Mouse (Mus musculus) heart, adult 2 months (tissue): ENCODE results near the gene Mrps5. TPM values are rescaled to one million over a fixed set of nuclear protein-coding genes. Genes with fewer than 3 reads are reported as not detected.

Source experiments
- DNase-seq, 2 experiments: peaks; one replicate each; pipeline ENCODE4 v3.0.0; 2021
- H3K27ac ChIP-seq: fragments of 200-600 bp; 2 replicates; pipeline ENCODE4 v1.8.1; 2022
- H3K27me3 ChIP-seq: fragments of 200-500 bp; 2 replicates; pipeline ENCODE4 v1.6.1; 2012; ENCODE audit warnings: mild to moderate bottlenecking, low read length, inconsistent platforms, mixed read lengths; ENCODE audit not compliant: control insufficient read depth, insufficient read depth
- H3K36me3 ChIP-seq: fragments of 200-500 bp; 2 replicates; pipeline ENCODE4 v1.6.1; 2012; ENCODE audit warnings: low read length, inconsistent platforms; ENCODE audit not compliant: control insufficient read depth, insufficient read depth
- H3K4me1 ChIP-seq: fragments of 200-500 bp; 2 replicates; pipeline ENCODE4 v1.6.1; 2011; ENCODE audit warnings: low read length; ENCODE audit not compliant: control insufficient read depth, insufficient read depth
- H3K4me3 ChIP-seq: fragments of 200-600 bp; 2 replicates; pipeline ENCODE4 v1.8.1; 2022
- H3K79me2 ChIP-seq: fragments of 200-500 bp; replicated peaks from 2 replicates; pipeline ENCODE4 v1.6.1; 2012; ENCODE audit warnings: mild to moderate bottlenecking, inconsistent platforms, low read length, moderate library complexity, mixed read lengths; ENCODE audit not compliant: control insufficient read depth, insufficient read depth
- H3K9ac ChIP-seq: fragments of 200-500 bp; 2 replicates; pipeline ENCODE4 v1.6.1; 2012; ENCODE audit warnings: low read depth, mild to moderate bottlenecking, control low read depth, inconsistent platforms, low read length, mixed read lengths
- CTCF ChIP-seq: fragments of 200-600 bp; IDR thresholded peaks from 2 replicates; pipeline ENCODE4 v1.8.1; 2022; ENCODE audit warnings: antibody characterized with exemption, mild to moderate bottlenecking, moderate library complexity
- EP300 ChIP-seq: fragments of 200-500 bp; IDR thresholded peaks from 2 replicates; pipeline ENCODE4 v1.6.1; 2011; ENCODE audit warnings: low read depth, low read length, control low read depth; ENCODE audit not compliant: insufficient read depth
- POLR2A ChIP-seq: fragments of 200-500 bp; IDR thresholded peaks from 2 replicates; pipeline ENCODE4 v1.6.1; 2011; ENCODE audit warnings: mild to moderate bottlenecking, low read depth, low read length, control low read depth; ENCODE audit not compliant: insufficient read depth
- WGBS: fragments of 180-500 bp; shearing (Covaris S2); methylation state at CpG from one replicate; pipeline ENCODE4 v1.1.7; 2018; 5-methylcytosine and 5-hydroxymethylcytosine counted together
- intact Hi-C: fragments of 180-260 bp; cut with DNase I; formaldehyde crosslinking; loops from one replicate; pipeline ENCODE4 v1.15.1; 2025
- polyA plus RNA-seq: library from polyadenylated mRNA; depleted of rRNA; stranded (reverse); fragments of >200 nt; gene quantifications from 2 replicates; pipeline ENCODE4 v1.2.3, GENCODE M21; 2012; rRNA removed
- total RNA-seq, 2 experiments: library from RNA; stranded (reverse); gene quantifications; 2 replicates each; pipeline ENCODE4 v1.2.3; 2021

Gene Mrps5
- total and polyA plus RNA-seq, 3 experiments = 58.2 to 89.7 (median 80.3) TPM

- Histone ChIP-seq H3K9ac (no peak overlapping the region), H3K36me3 (no peaks in the 10 kb centered on the region), H3K4me3 (no peak overlapping the region), H3K79me2 (no peaks in the 10 kb centered on the region), H3K27me3 (peaks cover 1% of the 10 kb centered on the region; the same call in 1 of the 2 replicates), H3K4me1 (peaks cover 1% of the 10 kb centered on the region; the same call in 1 of the 2 replicates), H3K27ac (no peak overlapping the region)
- intact Hi-C loops = no loop called here
- DNase-seq = no peak
- no peak for TF ChIP-seq POLR2A
- no peak for TF ChIP-seq CTCF
- WGBS = 72% methylated on average over 5 of the region's 5 CpGs
Measured at GRCm38 (mm10) chr2:127651601-127652000, 64.6 kb downstream of the Mrps5 start.

- peaks cover 1% of the 10 kb centered on the region; the same call in 1 of the 2 replicates for H3K4me1 ChIP-seq
- no peak overlapping the region for H3K9ac ChIP-seq
- DNase-seq = no peak
- no peaks in the 10 kb centered on the region for H3K79me2 ChIP-seq
- H3K27me3 ChIP-seq = peaks cover 1% of the 10 kb centered on the region; the same call in 1 of the 2 replicates
- TF ChIP-seq POLR2A = no peak
- no peak for TF ChIP-seq EP300
- no peak for TF ChIP-seq CTCF
- H3K27ac ChIP-seq = no peak overlapping the region
- intact Hi-C loops = no loop called here
- no peak overlapping the region for H3K4me3 ChIP-seq
- no peaks in the 10 kb centered on the region for H3K36me3 ChIP-seq
Measured at GRCm38 (mm10) chr2:127652335-127652734, 65.3 kb downstream of the Mrps5 start.

GRCm38 (mm10) chr2:127652805-127653204 is 65.8 kb downstream of the Mrps5 start:
- peaks cover 1% of the 10 kb centered on the region; the same call in 1 of the 2 replicates for H3K27me3 ChIP-seq
- H3K36me3 ChIP-seq = no peaks in the 10 kb centered on the region
- no peak overlapping the region for H3K9ac ChIP-seq
- no peaks in the 10 kb centered on the region for H3K79me2 ChIP-seq
- H3K4me1 ChIP-seq = peaks cover 1% of the 10 kb centered on the region; the same call in 1 of the 2 replicates
- TF ChIP-seq POLR2A = no peak
- TF ChIP-seq CTCF = no peak
- TF ChIP-seq EP300 = no peak
- no peak overlapping the region for H3K4me3 ChIP-seq
- intact Hi-C loops = no loop called here
- no peak for DNase-seq
- H3K27ac ChIP-seq = no peak overlapping the region
- 84% methylated on average over 2 of the region's 2 CpGs for WGBS

- Histone ChIP-seq H3K27ac (no peak overlapping the region), H3K27me3 (peaks cover 1% of the 10 kb centered on the region; the same call in 1 of the 2 replicates), H3K4me1 (peaks cover under 1% of the 10 kb centered on the region; the same call in 1 of the 2 replicates), H3K36me3 (no peaks in the 10 kb centered on the region), H3K79me2 (no peaks in the 10 kb centered on the region), H3K9ac (no peak overlapping the region), H3K4me3 (no peak overlapping the region)
- WGBS = 52% methylated on average over 3 of the region's 3 CpGs
- TF ChIP-seq EP300 (no peak), CTCF (no peak), POLR2A (no peak)
- intact Hi-C loops = no loop called here
- no peak for DNase-seq
Measured at GRCm38 (mm10) chr2:127654786-127655185, 67.8 kb downstream of the Mrps5 start.

GRCm38 (mm10) chr2:127655419-127655818 is 68.4 kb downstream of the Mrps5 start:
- Histone ChIP-seq H3K27me3 (peaks cover 1% of the 10 kb centered on the region; the same call in 1 of the 2 replicates), H3K36me3 (no peaks in the 10 kb centered on the region), H3K27ac (no peak overlapping the region), H3K4me3 (peak overlapping the region; percentile 1; the same call in 1 of the 2 replicates), H3K79me2 (no peaks in the 10 kb centered on the region), H3K4me1 (no peaks in the 10 kb centered on the region), H3K9ac (no peak overlapping the region)
- intact Hi-C loops = no loop called here
- 14% methylated on average over 9 of the region's 9 CpGs for WGBS
- TF ChIP-seq POLR2A = no peak
- no peak for TF ChIP-seq EP300
- no peak for TF ChIP-seq CTCF
- DNase-seq = no peak

GRCm38 (mm10) chr2:127656086-127656720 is 69.2 kb downstream of the Mrps5 start, which contains the start of gene Mal:
TSS of gene Mal (minus strand) at chr2:127656695.
- WGBS = under 1% methylated on average over 43 of the region's 43 CpGs
- H3K79me2 ChIP-seq = no peaks in the 10 kb centered on the region
- H3K36me3 ChIP-seq = no peaks in the 10 kb centered on the region
- H3K4me1 ChIP-seq = no peaks in the 10 kb centered on the region
- intact Hi-C loops = no loop called here
- peak within 1 kb of the TSS; percentile 26 for H3K4me3 ChIP-seq
- DNase-seq = peak; percentile 58
- H3K9ac ChIP-seq = peak within 1 kb of the TSS; percentile 69
- peaks cover 1% of the 10 kb centered on the region; the same call in 1 of the 2 replicates for H3K27me3 ChIP-seq
- no peak within 1 kb of the TSS for H3K27ac ChIP-seq
- TF ChIP-seq CTCF (no peak), EP300 (no peak), POLR2A (peak; percentile 41; the same call in 1 of the 2 replicates)

Other genes starting within 250 kb of the Mrps5 start
- not detected for gene Astl, start 248.6 kb upstream of the Mrps5 start, total RNA-seq
- gene Astl, start 248.6 kb upstream of the Mrps5 start, polyA plus RNA-seq = not detected in 2 replicates
- 1 to 10 TPM in 1 of 2 experiments, under 1 TPM in 1; 0.73 to 1.1 TPM for gene Adra2b, start 224.0 kb upstream of the Mrps5 start, total RNA-seq
- gene Adra2b, start 224.0 kb upstream of the Mrps5 start, polyA plus RNA-seq = 1.0 and 1.6 TPM in 2 replicates
- not detected for gene Gpat2, start 162.0 kb upstream of the Mrps5 start, total RNA-seq
- 0.06 and 0.08 TPM in 2 replicates for gene Gpat2, start 162.0 kb upstream of the Mrps5 start, polyA plus RNA-seq
- 10 to 100 TPM; 42.5 to 44.5 TPM for gene Fahd2a, start 142.7 kb upstream of the Mrps5 start, total RNA-seq
- gene Fahd2a, start 142.7 kb upstream of the Mrps5 start, polyA plus RNA-seq = 34.5 and 40.3 TPM in 2 replicates
- gene Kcnip3, start 65.1 kb upstream of the Mrps5 start, total RNA-seq = 1 to 10 TPM; 1.1 to 1.3 TPM
- 1.2 and 1.3 TPM in 2 replicates for gene Kcnip3, start 65.1 kb upstream of the Mrps5 start, polyA plus RNA-seq
- gene Prom2, start 45.8 kb upstream of the Mrps5 start, total RNA-seq = not detected
- gene Prom2, start 45.8 kb upstream of the Mrps5 start, polyA plus RNA-seq = 0.06 and 0.14 TPM in 2 replicates
- 1 to 10 TPM; 1.7 to 2.0 TPM for gene Zfp661, start 128 bp upstream of the Mrps5 start, total RNA-seq
- 1.5 and 2.4 TPM in 2 replicates for gene Zfp661, start 128 bp upstream of the Mrps5 start, polyA plus RNA-seq
- 10 to 100 TPM in 1 of 2 experiments, 1 to 10 TPM in 1; 9.4 to 11.0 TPM for gene Mal, start 69.5 kb downstream of the Mrps5 start, total RNA-seq
- gene Mal, start 69.5 kb downstream of the Mrps5 start, polyA plus RNA-seq = 3.5 and 6.2 TPM in 2 replicates
- 1 to 10 TPM; 5.9 to 7.1 TPM for gene Mall, start 142.7 kb downstream of the Mrps5 start, total RNA-seq
- gene Mall, start 142.7 kb downstream of the Mrps5 start, polyA plus RNA-seq = 11.4 and 13.5 TPM in 2 replicates
- gene Nphp1, start 201.7 kb downstream of the Mrps5 start, total RNA-seq = 1 to 10 TPM; 7.7 to 9.1 TPM
- 7.0 and 13.3 TPM in 2 replicates for gene Nphp1, start 201.7 kb downstream of the Mrps5 start, polyA plus RNA-seq
- 10 to 100 TPM; 49.6 to 56.7 TPM for gene Mtln, start 205.3 kb downstream of the Mrps5 start, total RNA-seq
- 54.0 and 56.1 TPM in 2 replicates for gene Mtln, start 205.3 kb downstream of the Mrps5 start, polyA plus RNA-seq
- under 1 TPM in 1 of 2 experiments, not detected in 1; 0.29 TPM for gene Bub1, start 244.6 kb downstream of the Mrps5 start, total RNA-seq
- 0.21 and 0.32 TPM in 2 replicates for gene Bub1, start 244.6 kb downstream of the Mrps5 start, polyA plus RNA-seq